Mouse (Mus musculus): ENCODE measurements around the gene Mfsd1. TPM values are rescaled to one million over a fixed set of nuclear protein-coding genes. Genes with fewer than 3 reads are reported as not detected.

The Mfsd1 gene
- total RNA-seq, 2 experiments from 2014 or later: 25.1 to 31.4 TPM

DNA sequence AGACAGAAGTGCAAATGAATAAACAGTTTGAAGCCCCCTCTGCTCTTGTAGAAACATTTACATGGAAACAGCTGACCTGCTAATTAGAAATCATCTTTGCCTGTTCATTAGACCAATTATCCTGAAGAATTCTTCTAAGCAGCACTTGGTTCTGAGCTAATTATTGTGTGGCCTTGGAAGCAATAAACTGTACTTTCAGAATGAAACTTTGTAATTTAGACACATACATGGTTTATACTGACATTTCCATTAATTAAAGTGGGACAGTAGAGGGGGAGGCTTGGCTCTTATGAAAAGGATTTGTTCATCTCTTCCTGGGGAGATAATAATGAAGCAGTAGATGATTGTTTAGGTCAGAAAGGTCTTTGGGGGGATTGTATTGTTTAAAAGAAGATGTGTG is 35.7 kb downstream of the Mfsd1 start:
- DNase-seq: no peak

DNA sequence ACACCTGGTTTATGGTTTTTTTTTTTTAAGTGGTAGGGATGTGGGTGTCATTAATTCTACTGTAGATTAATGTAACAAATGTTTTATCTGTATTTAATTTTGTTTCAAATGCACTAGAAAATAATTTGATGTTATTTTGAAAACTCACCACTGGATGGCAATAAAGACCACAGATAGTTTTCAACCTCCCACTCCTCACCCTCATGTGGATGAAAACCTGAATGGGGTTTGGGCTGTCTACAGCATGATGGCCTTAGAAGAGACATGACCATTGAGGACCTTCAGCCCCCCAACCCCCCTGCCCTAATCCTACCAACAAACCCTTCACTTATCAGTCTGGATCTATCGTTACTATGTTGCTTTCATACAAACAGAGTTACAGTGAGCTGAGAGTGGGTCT is 42.1 kb downstream of the Mfsd1 start:
- no peak for DNase-seq

DNA sequence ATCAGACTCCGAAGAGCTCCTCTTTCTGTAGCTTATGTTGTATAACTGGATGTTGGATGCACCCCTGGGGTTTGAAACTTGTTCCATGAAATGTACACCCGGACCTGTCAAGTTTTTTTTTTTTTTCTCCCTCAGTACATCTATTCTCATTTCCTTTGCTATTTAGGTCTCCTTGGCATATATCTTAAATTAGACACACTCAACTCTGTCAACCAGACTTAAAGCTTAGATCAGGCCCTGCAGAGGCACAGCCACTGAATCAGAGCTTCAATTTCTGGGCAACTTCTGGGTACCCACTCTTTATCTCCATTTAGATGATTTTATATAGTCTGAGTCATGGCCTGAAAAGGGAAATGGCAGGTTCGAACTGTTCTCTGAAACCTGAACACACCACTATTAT is 60.6 kb downstream of the Mfsd1 start:
- DNase-seq: no peak

DNA sequence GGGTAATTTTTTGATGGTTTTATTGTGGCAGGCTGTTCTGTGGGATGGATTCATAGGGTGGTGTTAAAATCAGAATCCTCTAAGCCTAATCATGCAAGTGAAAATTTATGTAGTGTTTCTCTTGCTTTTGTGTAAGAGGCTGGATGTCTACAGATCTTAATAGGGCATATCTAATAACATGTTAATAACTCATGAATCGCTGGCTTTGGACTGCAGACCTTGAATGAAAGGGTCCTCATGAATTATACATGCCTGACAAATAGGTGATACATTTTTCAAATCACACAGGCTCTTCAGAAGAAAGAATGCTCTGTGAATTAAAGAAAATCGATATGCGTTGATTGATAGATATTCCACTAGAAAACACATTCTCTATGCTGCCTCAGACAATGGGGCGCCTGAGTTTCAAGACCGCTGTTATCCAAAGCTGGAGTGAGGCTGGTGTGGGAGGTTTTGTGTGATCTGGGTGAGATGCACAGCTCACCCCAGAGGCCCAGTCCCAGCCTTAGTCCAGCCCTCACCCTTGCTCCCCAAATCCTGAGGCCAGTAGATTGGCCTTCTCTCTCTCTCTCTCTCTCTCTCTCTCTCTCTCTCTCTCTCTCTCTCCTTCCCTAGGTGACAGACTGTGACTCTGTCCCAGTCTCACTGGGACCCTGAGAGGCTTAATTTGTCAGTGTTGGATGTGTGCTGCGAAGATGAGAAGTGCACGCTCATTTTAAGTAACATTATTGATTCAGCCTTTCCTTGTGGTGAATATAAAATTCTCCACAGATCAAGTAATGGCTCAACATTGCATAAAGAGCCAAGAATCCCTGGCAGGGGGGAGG is 63.3 kb downstream of the Mfsd1 start:
- DNase-seq: no peak

Other genes with a start within 250 kb of the Mfsd1 start
- 100 to 1,000 TPM; 166 to 180 TPM for gene Mlf1, start 208.6 kb upstream of the Mfsd1 start, total RNA-seq (2021)
- not detected for gene Gm17402, start 207.6 kb upstream of the Mfsd1 start, total RNA-seq (2021)
- gene Gfm1, start 152.6 kb upstream of the Mfsd1 start, total RNA-seq (2021): 100 to 1,000 TPM; 229 to 255 TPM
- 1 to 10 TPM; 3.6 to 4.2 TPM for gene Lxn, start 118.8 kb upstream of the Mfsd1 start, total RNA-seq (2021)
- gene Rarres1, start 67.2 kb upstream of the Mfsd1 start, total RNA-seq (2021): 1 to 10 TPM in 1 of 2 experiments, under 1 TPM in 1; 0.99 to 1.1 TPM